Mouse (Mus musculus) heart, embryonic 14.5 days (tissue): ENCODE results near the gene Ddx5. TPM values are rescaled to one million over a fixed set of nuclear protein-coding genes. Genes with fewer than 3 reads are reported as not detected.
"Not testable (repeated sequence)": the region's sequence is repeated elsewhere in the genome, so short reads cannot be mapped to it uniquely, and the experiment has no call there.

Experiments used
- ATAC-seq: fragments of 200-750 bp; cut with Nextera tagmentation; 2 replicates; pipeline ENCODE4 v1.8.0; 2017; ENCODE audit warnings: low read depth, moderate TSS enrichment; ENCODE audit not compliant: insufficient number of reproducible peaks, insufficient read depth, low FRiP score
- H3K27ac ChIP-seq, 2 experiments: fragments of 200-500 bp in 1 of 2; fragments of 300-500 bp in 1 of 2; sonication (generic) in 1 of 2; replicated peaks in 1 of 2; 2 replicates each; pipeline ENCODE4 v1.5.1; 2012 to 2014; ENCODE audit warnings: low read depth in 2 of 2, low read length in 2 of 2, control low read depth in 1 of 2, mild to moderate bottlenecking in 1 of 2, mixed read lengths in 1 of 2; ENCODE audit not compliant: control insufficient read depth in 1 of 2, insufficient read depth in 1 of 2
- H3K27me3 ChIP-seq: fragments of 300-500 bp; sonication (generic); 2 replicates; pipeline ENCODE4 v1.6.1; 2014; ENCODE audit warnings: mild to moderate bottlenecking, low read length, control low read depth; ENCODE audit not compliant: control insufficient read depth, insufficient read depth
- H3K36me3 ChIP-seq: fragments of 300-500 bp; sonication (generic); 2 replicates; pipeline ENCODE4 v1.6.1; 2014; ENCODE audit warnings: mild to moderate bottlenecking, control low read depth, low read length, mixed read lengths; ENCODE audit not compliant: control insufficient read depth, insufficient read depth
- H3K4me1 ChIP-seq, 2 experiments: fragments of 200-500 bp in 1 of 2; fragments of 300-500 bp in 1 of 2; sonication (generic) in 1 of 2; 2 replicates each; pipeline ENCODE4 v1.6.1; 2012 to 2014; ENCODE audit warnings: low read length in 2 of 2, control low read depth in 1 of 2, mixed read lengths in 1 of 2; ENCODE audit not compliant: control insufficient read depth in 2 of 2, insufficient read depth in 2 of 2
- H3K4me2 ChIP-seq: fragments of 300-500 bp; sonication (generic); 2 replicates; pipeline ENCODE4 v1.6.1; 2014; ENCODE audit warnings: mild to moderate bottlenecking, low read length
- H3K4me3 ChIP-seq, 2 experiments: fragments of 200-500 bp in 1 of 2; fragments of 300-500 bp in 1 of 2; sonication (generic) in 1 of 2; 2 replicates each; pipeline ENCODE4 v1.5.1; 2012 to 2014; ENCODE audit warnings: low read length in 2 of 2, mild to moderate bottlenecking in 2 of 2, control low read depth in 1 of 2, low read depth in 1 of 2, moderate library complexity in 1 of 2; ENCODE audit not compliant: control insufficient read depth in 1 of 2, insufficient read depth in 1 of 2
- H3K9ac ChIP-seq: fragments of 300-500 bp; sonication (generic); 2 replicates; pipeline ENCODE4 v1.6.1; 2014; ENCODE audit warnings: mild to moderate bottlenecking, low read length
- H3K9me3 ChIP-seq: fragments of 300-500 bp; sonication (generic); 2 replicates; pipeline ENCODE4 v1.6.1; 2016; ENCODE audit warnings: low read length, control low read depth; ENCODE audit not compliant: control insufficient read depth
- WGBS: fragments of 180-500 bp; shearing (Covaris S2); extraction: QIAGEN DNeasy Blood & Tissue Kit; methylation state at CpG from one replicate; pipeline ENCODE4 v1.1.7; 2014; 5-methylcytosine and 5-hydroxymethylcytosine counted together
- polyA plus RNA-seq: library from polyadenylated mRNA; unstranded; fragments of >200 nt; fragmentation: Nextera tagmentation; extraction: Ambion mirVana; gene quantifications from 2 replicates; pipeline ENCODE4 v1.2.1, GENCODE M21; 2014

The Ddx5 gene
- polyA plus RNA-seq, 1 experiment from 2014 or later: 251 TPM

DNA sequence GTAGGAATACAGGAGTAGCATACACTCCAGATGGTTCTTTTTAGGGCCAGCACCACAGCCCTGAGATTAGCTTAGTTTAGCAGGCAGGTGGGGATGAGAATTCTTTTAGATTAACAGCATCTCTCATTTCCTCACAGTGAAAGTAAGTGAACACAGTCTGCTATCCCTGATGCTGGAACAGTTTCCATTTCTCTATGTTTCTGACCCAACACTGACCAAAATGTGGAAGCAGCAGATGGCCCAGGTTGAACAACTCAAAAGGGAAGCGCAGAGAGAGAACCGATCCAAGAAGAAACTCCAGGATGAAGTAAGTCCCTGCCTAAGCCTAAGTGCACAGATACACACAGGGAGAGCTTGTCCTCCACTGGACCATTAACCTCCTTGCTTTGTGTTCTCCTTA is 26.3 kb upstream of the Ddx5 start:
- no peaks in the 10 kb centered on the region for H3K9me3 ChIP-seq
- H3K4me3 ChIP-seq: no peak overlapping the region
- H3K36me3 ChIP-seq: peaks cover 92% of the 10 kb centered on the region
- peaks cover 3 to 22% of the 10 kb centered on the region in 2 experiments for H3K4me1 ChIP-seq
- no peak overlapping the region for H3K27ac ChIP-seq
- H3K27me3 ChIP-seq: no peaks in the 10 kb centered on the region
- H3K4me2 ChIP-seq: no peak overlapping the region
- 92% methylated on average over 2 of the region's 2 CpGs for WGBS
- H3K9ac ChIP-seq: no peak overlapping the region
- ATAC-seq: no peak

DNA sequence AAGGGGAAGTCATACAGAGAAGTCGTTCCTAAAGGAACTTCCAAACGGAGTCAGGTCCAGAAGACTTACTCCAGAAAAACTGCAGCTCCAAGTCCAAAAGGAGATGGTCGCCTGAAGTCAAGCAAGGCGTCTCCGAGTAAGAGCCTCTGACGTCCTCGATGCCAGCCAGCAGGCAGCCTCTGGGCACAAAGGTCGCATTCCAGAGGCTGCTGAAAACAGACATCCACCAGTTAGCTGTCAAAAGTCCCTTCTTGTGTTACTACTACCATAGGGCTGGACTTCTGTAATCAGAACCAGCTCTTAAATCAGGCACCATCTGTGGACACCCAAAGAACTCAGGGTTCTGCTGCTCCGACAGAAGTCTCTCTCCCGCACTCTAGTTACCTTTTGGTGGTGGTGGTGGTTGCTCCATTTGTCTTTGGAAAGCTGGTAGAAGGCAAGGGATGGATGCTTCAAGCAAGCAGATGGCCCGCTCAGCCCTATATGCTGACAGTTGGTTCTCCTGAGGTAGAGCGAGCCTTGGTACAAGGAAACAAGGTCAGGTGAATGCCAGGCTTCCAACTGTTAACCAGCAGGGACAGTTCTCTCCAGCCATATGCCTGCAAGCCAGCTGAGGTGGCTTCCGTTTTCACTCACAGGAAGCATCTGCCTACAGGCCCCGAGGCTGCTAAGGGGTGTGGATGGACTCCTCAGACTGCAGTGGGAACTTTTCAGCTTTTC is 25.8 kb upstream of the Ddx5 start:
- H3K27me3 ChIP-seq: no peaks in the 10 kb centered on the region
- WGBS: 75% methylated on average over 14 of the region's 14 CpGs
- peaks cover 91% of the 10 kb centered on the region for H3K36me3 ChIP-seq
- no peak overlapping the region for H3K4me3 ChIP-seq
- no peak overlapping the region for H3K4me2 ChIP-seq
- no peaks in the 10 kb centered on the region for H3K9me3 ChIP-seq
- no peak overlapping the region for H3K9ac ChIP-seq
- H3K4me1 ChIP-seq: peaks cover 3 to 22% of the 10 kb centered on the region in 2 experiments
- 0 out of 4 replicates have a peak overlapping the region, but pooled peaks of 1 of the 2 experiments have one; percentile 3 for H3K27ac ChIP-seq
- no peak for ATAC-seq

GRCm38 (mm10) chr11:106812410-106813136 is 23.6 kb upstream of the Ddx5 start:
- peaks cover 96% of the 10 kb centered on the region for H3K36me3 ChIP-seq
- no peaks in the 10 kb centered on the region for H3K27me3 ChIP-seq
- no peak overlapping the region for H3K4me2 ChIP-seq
- no peak overlapping the region for H3K9ac ChIP-seq
- no peak overlapping the region for H3K4me3 ChIP-seq
- WGBS: 85% methylated on average over 7 of the region's 7 CpGs
- H3K9me3 ChIP-seq: no peaks in the 10 kb centered on the region
- peaks cover 0 to 4% of the 10 kb centered on the region in 2 experiments; a peak in 1 of 4 replicates for H3K4me1 ChIP-seq
- ATAC-seq: no peak
- no peak overlapping the region for H3K27ac ChIP-seq

GRCm38 (mm10) chr11:106807442-106807841 is 18.5 kb upstream of the Ddx5 start:
- H3K9ac ChIP-seq, H3K27ac ChIP-seq, ATAC-seq, H3K27me3 ChIP-seq, H3K4me3 ChIP-seq, H3K4me1 ChIP-seq, H3K9me3 ChIP-seq, H3K4me2 ChIP-seq: not testable (repeated sequence)
- H3K36me3 ChIP-seq: peaks cover 84% of the 10 kb centered on the region
- 74% methylated on average over 1 of the region's 1 CpGs for WGBS

DNA sequence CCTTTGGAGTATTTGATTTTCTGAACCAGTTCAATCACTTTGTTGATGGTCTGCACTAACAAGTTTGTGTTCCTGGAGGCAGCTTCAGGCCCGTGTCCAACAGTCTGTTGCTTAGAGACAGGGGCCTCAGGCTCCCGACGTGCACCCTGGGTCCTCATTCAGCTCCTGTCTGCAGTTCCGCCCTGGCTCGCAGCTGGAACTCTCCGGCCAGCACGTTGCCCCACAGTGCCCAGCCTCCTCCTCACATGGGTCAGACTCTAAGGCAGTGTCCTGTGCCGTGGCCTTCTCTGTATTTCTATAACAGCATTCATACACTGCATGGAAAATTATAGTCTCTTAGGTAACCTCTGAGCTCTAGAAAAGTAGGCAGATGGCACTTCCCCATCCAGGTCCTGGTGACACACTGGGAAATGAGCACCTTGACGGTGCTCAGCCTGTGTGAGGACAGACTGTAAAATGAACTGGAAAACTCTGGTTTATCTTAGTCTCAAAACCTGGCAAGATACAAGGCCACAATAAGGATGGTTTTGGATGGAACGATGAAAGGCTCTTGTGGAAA is 13.2 kb upstream of the Ddx5 start:
- Histone ChIP-seq H3K36me3 (peaks cover 88% of the 10 kb centered on the region), H3K9me3 (peaks cover 6% of the 10 kb centered on the region; the same call in 1 of the 2 replicates)
- ATAC-seq: no peak

DNA sequence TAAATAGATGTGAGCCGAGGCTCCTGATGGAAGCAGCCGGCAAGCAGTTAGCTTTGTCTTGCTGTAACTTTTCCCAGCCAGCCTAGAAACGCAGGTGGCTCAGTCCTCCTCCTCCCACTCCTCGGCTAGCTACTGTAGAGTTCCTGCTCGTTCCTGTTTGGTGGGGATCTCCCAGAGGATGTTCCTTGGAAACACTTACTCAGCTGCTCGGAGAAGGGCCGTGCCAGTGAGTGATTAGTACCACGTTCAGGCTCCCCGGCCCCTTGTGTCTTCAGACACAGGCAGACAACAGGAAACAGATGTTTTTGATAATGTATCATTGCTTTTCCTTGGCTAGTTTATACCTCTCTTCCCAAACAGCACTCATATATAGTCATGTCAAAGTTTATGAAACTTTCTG is 6.7 kb upstream of the Ddx5 start:
- H3K4me1 ChIP-seq: peaks cover 0 to under 1% of the 10 kb centered on the region in 2 experiments; a peak in 1 of 4 replicates
- 48% methylated on average over 9 of the region's 9 CpGs for WGBS
- H3K4me2 ChIP-seq: no peak overlapping the region
- peaks cover 85% of the 10 kb centered on the region for H3K36me3 ChIP-seq
- H3K9ac ChIP-seq: no peak overlapping the region
- H3K27ac ChIP-seq: no peak overlapping the region
- ATAC-seq: no peak
- H3K27me3 ChIP-seq: no peaks in the 10 kb centered on the region
- H3K4me3 ChIP-seq: no peak overlapping the region
- H3K9me3 ChIP-seq: peaks cover 6% of the 10 kb centered on the region; the same call in 1 of the 2 replicates

More for the DNA sequence above, 13.2 kb upstream of the Ddx5 start:
- H3K27ac ChIP-seq: no peak overlapping the region
- no peak overlapping the region for H3K4me2 ChIP-seq
- H3K4me1 ChIP-seq: no peaks in the 10 kb centered on the region
- H3K9ac ChIP-seq: no peak overlapping the region
- H3K4me3 ChIP-seq: no peak overlapping the region
- H3K27me3 ChIP-seq: no peaks in the 10 kb centered on the region
- 84% methylated on average over 10 of the region's 10 CpGs for WGBS

- no peaks in the 10 kb centered on the region for H3K27me3 ChIP-seq
- H3K4me2 ChIP-seq: no peak overlapping the region
- ATAC-seq: no peak
- peaks cover 66% of the 10 kb centered on the region for H3K36me3 ChIP-seq
- H3K9ac ChIP-seq: no peak overlapping the region
- no peak overlapping the region for H3K4me3 ChIP-seq
- peaks cover 6% of the 10 kb centered on the region; the same call in 1 of the 2 replicates for H3K9me3 ChIP-seq
- WGBS: 79% methylated on average over 4 of the region's 4 CpGs
- no peak overlapping the region for H3K27ac ChIP-seq
- H3K4me1 ChIP-seq: peaks cover 0 to 10% of the 10 kb centered on the region in 2 experiments; a peak in 1 of 4 replicates
Measured at GRCm38 (mm10) chr11:106793846-106794245, 4.9 kb upstream of the Ddx5 start.
